Mouse (Mus musculus): ENCODE measurements around the gene Hist1h2bh.
"Not testable (repeated sequence)": the region's sequence is repeated elsewhere in the genome, so short reads cannot be mapped to it uniquely, and the experiment has no call there.

The Hist1h2bh gene

GRCm38 (mm10) chr13:23573898-23574524 is 30.8 kb upstream of the Hist1h2bh start, which contains the start of the genes Hist1h2bf and Hist1h2ad:
Hist1h2bf (minus strand) TSS chr13:23574196.
Hist1h2ad (plus strand) TSS chr13:23574381.
- not testable (repeated sequence) for DNase-seq (ENCODE audit: low spot score)

GRCm38 (mm10) chr13:23573034-23573897 is 30.1 kb upstream of the Hist1h2bh start:
- DNase-seq (ENCODE audit: low spot score), result not testable (repeated sequence)

DNA sequence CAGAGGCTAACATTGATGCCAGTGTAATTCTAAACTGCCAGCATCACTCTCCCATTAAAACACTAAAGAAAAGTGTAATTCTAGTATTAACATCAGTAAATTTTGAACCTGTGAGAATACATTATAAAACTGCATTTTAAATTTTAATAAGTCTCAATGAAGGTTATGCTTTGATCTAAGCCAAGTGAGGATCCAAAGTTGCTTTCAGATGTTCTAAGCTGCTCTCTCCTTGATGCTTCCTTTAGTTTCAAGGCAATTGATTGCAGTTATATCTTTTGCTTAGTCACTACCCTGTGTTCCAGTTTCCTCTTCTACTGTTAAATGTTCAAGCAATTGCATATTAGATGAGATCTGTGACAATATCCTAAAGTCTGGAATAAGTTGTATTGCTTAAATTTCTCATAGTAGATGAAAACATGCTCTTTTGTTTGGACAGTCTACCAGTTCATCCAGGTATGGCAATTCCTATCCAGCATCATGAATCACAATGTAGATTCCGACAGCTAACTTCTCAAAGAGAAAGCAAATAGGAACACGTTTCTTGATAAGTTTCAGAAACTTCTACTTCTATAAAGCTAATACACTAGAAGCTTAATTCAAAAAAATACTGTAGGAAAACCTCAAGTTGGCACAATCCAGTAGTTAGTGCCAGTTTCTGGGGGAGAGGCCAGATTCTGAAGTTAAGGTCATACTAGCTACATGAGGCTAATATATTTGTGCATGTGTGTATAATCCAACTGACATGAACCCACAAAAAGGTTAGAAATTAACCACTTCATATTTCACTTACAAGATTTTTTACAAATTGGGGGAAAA is 29.2 kb upstream of the Hist1h2bh start:
- DNase-seq (ENCODE audit: low spot score), result peak; percentile 18

GRCm38 (mm10) chr13:23571504-23572217 is 28.5 kb upstream of the Hist1h2bh start:
- peak; percentile 32 for DNase-seq (ENCODE audit: low spot score)

DNA sequence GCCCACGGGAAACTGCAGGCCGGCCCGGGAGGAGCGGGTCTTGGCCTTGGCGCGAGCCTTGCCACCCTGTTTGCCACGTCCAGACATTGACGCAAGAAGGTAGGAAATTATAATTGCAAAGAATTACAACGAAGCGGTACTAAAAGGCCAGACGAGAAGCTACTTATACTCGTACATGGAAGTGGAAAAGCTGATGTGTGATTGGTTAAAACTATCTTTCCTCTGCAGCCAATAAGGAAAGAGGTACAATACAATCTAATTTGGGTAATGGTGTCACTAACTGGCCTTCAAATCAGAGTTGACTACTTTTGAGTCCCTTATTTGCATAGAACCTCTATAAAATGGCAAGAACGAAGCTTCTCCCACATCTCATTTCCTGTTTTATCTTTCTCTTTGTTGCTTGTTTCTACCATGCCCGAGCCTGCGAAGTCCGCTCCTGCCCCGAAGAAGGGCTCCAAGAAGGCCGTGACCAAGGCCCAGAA is 27.9 kb upstream of the Hist1h2bh start, which contains the start of the genes Hist1h2ae and Hist1h2bg:
Hist1h2ae (minus strand) TSS at position 199 of the 482 bp plus-strand sequence.
Hist1h2bg (plus strand) TSS at position 375 of the 482 bp plus-strand sequence.
- peak; percentile 94 for DNase-seq (ENCODE audit: low spot score)

GRCm38 (mm10) chr13:23570261-23571021 is 27.2 kb upstream of the Hist1h2bh start:
- DNase-seq (ENCODE audit: low spot score), result peak; percentile 33

GRCm38 (mm10) chr13:23564482-23564881 is 21.3 kb upstream of the Hist1h2bh start:
- no peak for DNase-seq (ENCODE audit: low spot score)

DNA sequence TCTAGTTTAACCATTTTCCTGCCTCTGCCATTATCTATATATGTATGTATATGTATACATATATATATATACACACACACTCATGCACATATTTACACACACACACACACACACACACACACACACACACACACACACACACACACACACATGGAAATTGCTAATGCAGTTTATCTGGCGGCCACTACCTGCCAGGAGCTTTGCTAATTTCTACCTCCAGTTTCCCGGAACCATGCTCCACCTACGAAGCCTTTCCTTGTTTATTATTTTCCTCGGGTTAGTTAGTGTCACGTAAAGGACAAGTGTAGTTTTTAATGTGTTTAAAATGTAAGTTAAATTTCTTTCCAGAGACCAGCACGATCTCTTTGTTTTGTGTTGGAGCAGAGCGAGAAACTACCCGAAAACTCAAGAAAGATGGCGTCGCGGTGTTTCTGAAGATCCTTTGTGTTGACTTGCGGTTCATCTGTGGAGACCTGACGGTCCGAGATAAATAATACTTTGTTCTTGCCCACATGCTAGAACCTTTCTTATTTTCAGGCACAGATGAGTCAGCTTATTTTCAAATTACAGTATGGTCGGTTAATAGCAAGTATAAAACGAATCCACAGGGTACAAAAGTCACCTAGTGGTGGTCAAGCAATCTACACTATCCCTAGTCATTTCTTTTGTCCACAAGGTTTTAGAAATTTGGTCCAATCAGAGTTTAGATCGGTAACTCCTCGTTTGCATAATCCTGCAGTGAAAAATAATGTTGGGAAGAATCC is 19.7 kb upstream of the Hist1h2bh start:
- DNase-seq (ENCODE audit: low spot score), result peak; percentile 86

- peak; percentile 96 for DNase-seq (ENCODE audit: low spot score)
Measured at GRCm38 (mm10) chr13:23561883-23562659, 18.9 kb upstream of the Hist1h2bh start, which contains the start of gene Hist1h3e. Hist1h3e (minus strand) TSS chr13:23562369.

- DNase-seq (ENCODE audit: low spot score), result not testable (repeated sequence)
Measured at GRCm38 (mm10) chr13:23561531-23561882, 18.3 kb upstream of the Hist1h2bh start.

GRCm38 (mm10) chr13:23560699-23561098 is 17.5 kb upstream of the Hist1h2bh start:
- DNase-seq (ENCODE audit: low spot score), result not testable (repeated sequence)

DNA sequence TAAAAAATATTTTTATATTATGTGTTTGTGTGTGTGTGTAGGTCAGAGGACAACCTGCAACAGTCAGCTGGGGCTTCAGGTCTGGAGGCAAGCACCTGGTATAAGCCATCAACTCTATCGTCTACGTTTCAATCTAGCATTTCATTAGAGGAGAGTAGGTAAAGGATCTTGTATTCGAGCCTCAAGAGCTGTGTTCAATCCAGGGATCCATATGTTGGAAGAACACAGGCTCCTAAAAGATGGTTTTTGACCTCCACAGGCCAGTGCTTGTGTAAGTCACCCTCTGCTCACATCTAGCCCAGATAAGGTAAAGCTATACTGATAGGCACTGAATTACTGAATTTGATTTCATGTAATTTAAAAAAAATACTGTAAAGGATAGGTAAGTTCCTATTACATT is 13.7 kb upstream of the Hist1h2bh start:
- DNase-seq (ENCODE audit: low spot score), result no peak

DNA sequence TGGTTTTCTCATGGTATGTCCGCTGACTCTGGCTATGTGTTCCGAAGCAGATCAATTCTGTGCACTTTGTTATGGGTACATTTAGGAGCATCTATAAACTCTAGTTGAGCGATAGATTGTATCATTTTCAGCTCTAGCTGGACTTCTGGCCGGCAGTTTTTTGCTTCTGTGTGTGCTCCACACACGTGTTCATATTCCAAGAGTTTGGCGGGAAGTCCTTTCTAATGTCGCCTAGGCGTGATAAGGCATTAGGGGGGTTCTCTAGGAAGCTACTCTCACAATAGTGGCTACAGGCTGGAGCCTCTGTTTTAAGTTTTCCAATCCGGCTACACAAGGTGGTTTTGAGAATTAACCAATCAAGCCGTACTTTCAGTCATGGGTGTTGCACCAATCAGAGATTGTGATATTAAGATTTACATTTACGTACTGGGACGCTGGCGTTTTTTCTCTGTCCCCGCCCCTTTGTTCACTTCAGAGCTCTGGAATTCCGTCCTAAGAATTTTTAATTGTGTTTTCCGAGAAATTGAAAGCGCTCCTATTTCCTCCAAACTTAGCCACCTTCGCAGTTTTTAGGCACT is 12.7 kb upstream of the Hist1h2bh start:
- peak; percentile 92 for DNase-seq (ENCODE audit: low spot score)

DNA sequence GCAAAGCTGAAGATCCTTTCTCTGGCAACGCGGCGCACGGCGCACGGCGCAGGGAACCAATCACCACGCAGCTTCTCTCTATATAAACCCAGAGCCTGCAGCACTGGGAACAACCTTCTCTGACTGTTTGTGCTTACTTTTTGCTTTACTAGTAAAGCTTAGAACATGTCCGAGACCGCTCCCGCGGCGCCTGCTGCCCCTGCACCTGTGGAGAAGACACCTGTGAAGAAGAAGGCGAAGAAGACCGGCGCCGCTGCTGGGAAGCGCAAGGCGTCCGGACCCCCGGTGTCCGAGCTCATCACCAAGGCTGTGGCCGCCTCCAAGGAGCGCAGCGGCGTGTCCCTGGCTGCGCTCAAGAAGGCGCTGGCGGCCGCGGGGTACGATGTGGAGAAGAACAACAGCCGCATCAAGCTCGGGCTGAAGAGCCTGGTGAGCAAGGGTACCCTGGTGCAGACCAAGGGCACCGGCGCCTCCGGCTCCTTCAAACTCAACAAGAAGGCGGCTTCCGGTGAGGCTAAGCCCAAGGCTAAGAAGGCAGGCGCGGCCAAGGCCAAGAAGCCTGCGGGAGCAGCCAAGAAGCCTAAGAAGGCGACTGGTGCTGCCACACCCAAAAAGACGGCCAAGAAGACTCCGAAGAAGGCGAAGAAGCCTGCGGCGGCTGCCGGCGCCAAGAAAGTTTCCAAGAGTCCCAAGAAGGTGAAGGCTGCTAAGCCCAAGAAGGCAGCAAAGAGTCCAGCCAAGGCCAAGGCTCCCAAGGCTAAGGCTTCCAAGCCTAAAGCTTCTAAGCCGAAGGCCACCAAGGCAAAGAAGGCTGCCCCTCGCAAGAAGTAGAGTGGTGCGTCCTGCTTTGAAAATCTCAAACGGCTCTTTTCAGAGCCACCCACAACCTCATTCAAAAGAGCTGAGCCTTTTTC is 12.0 kb upstream of the Hist1h2bh start:
- peak; percentile 80 for DNase-seq (ENCODE audit: low spot score)

GRCm38 (mm10) chr13:23554393-23554792 is 11.2 kb upstream of the Hist1h2bh start:
- DNase-seq (ENCODE audit: low spot score), result no peak

DNA sequence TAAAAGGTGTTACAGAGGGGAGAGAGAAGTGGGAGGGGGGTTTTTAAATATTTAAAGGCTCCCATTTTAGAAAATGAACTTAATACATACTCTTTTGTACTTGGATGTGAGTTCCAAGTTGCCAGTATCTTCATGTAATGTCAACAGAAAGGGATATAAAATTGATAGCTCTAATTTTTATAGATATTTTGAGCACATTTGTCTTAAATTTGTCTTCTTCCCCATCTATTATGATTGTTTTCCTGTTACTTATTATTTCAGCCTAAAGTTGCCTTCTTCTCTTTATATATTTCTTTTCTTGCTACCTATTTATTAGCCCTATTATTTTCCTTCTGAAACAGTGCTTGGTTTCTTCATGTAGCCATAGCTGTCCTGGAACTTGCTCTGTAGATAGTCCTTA is 9.8 kb upstream of the Hist1h2bh start, which contains the start of gene Hist1h1d:
Hist1h1d (plus strand) TSS at position 301 of the 400 bp plus-strand sequence.
- DNase-seq (ENCODE audit: low spot score), result no peak

All from MN1 (cell line).